Mouse (Mus musculus) MEL (cell line): Measurements from ENCODE around the gene Cenpu. TPM values are rescaled to one million over a fixed set of nuclear protein-coding genes. Genes with fewer than 3 reads are reported as not detected.
"Not testable (repeated sequence)": the region's sequence is repeated elsewhere in the genome, so short reads cannot be mapped to it uniquely, and the experiment has no call there.

ENCODE experiments used
- DNase-seq: peaks from one replicate; pipeline ENCODE4 v3.0.0; 2011; ENCODE audit warnings: low read depth, low spot score
- H3K27ac ChIP-seq: 2 replicates; pipeline ENCODE4 v1.5.1; 2012; ENCODE audit warnings: low read depth, mild to moderate bottlenecking, control low read depth, low read length, moderate library complexity; ENCODE audit not compliant: control insufficient read depth
- H3K27me3 ChIP-seq, 2 experiments: fragments of 150-350 bp in 1 of 2; sonication (generic) in 1 of 2; 2 replicates each; pipeline ENCODE4 v1.6.1; 2012; ENCODE audit warnings: low read length in 2 of 2, mild to moderate bottlenecking in 2 of 2, improper control_type of control experiment in 1 of 2, moderate library complexity in 1 of 2; ENCODE audit not compliant: insufficient read depth in 2 of 2, control insufficient read depth in 1 of 2
- H3K36me3 ChIP-seq, 2 experiments: 2 replicates each; pipeline ENCODE4 v1.6.1; 2012 to 2014; ENCODE audit warnings: low read length in 2 of 2, improper control_type of control experiment in 1 of 2, inconsistent platforms in 1 of 2, mild to moderate bottlenecking in 1 of 2; ENCODE audit not compliant: insufficient read depth in 2 of 2, control insufficient read depth in 1 of 2
- H3K4me1 ChIP-seq, 2 experiments: fragments of 150-350 bp in 1 of 2; sonication (generic) in 1 of 2; 2 replicates each; pipeline ENCODE4 v1.6.1; 2012; ENCODE audit warnings: low read length in 2 of 2, improper control_type of control experiment in 1 of 2, mild to moderate bottlenecking in 1 of 2; ENCODE audit not compliant: insufficient read depth in 2 of 2, control insufficient read depth in 1 of 2
- H3K4me3 ChIP-seq, 2 experiments: fragments of 150-350 bp in 1 of 2; sonication (generic) in 1 of 2; 2 replicates each; pipeline ENCODE4 v1.5.1; 2012; ENCODE audit warnings: low read depth in 2 of 2, low read length in 2 of 2, mild to moderate bottlenecking in 2 of 2, moderate library complexity in 2 of 2, control low read depth in 1 of 2, improper control_type of control experiment in 1 of 2; ENCODE audit not compliant: control insufficient read depth in 1 of 2, insufficient read depth in 1 of 2
- H3K79me2 ChIP-seq: 2 replicates; pipeline ENCODE4 v1.6.1; 2012; ENCODE audit warnings: mild to moderate bottlenecking, low read length, moderate library complexity; ENCODE audit not compliant: control insufficient read depth, poor library complexity, insufficient read depth
- H3K9ac ChIP-seq: 2 replicates; pipeline ENCODE4 v1.6.1; 2012; ENCODE audit warnings: low read depth, mild to moderate bottlenecking, control low read depth, low read length, moderate library complexity; ENCODE audit not compliant: control insufficient read depth, poor library complexity, severe bottlenecking
- H3K9me3 ChIP-seq: fragments of 150-350 bp; sonication (generic); replicated peaks from 2 replicates; pipeline ENCODE4 v1.6.1; 2012; ENCODE audit warnings: mild to moderate bottlenecking, low read length, improper control_type of control experiment, moderate library complexity; ENCODE audit not compliant: insufficient read depth
- CHD1 ChIP-seq: IDR thresholded peaks from 2 replicates; pipeline ENCODE4 v1.6.1; 2012; ENCODE audit warnings: low read depth, mild to moderate bottlenecking, inconsistent platforms, low read length, improper control_type of control experiment
- CHD2 ChIP-seq: IDR thresholded peaks from 2 replicates; pipeline ENCODE4 v1.6.1; 2011; ENCODE audit warnings: low read length, improper control_type of control experiment
- CTCF ChIP-seq, 3 experiments: IDR thresholded peaks in 2 of 3; conservative IDR thresholded peaks in 1 of 3; 2 replicates each; pipeline ENCODE4 v1.5.1; 2011 to 2012; ENCODE audit warnings: low read length in 3 of 3, low read depth in 2 of 3, mild to moderate bottlenecking in 2 of 3, improper control_type of control experiment in 1 of 3, inconsistent platforms in 1 of 3, mixed read lengths in 1 of 3, moderate library complexity in 1 of 3; ENCODE audit not compliant: control insufficient read depth in 1 of 3, insufficient read depth in 1 of 3, poor library complexity in 1 of 3, severe bottlenecking in 1 of 3
- E2F4 ChIP-seq: IDR thresholded peaks from 2 replicates; pipeline ENCODE4 v1.6.1; 2011; ENCODE audit warnings: low read depth, low read length, improper control_type of control experiment, borderline replicate concordance
- EP300 ChIP-seq, 2 experiments: IDR thresholded peaks; 2 replicates each; pipeline ENCODE4 v1.6.1; 2011; ENCODE audit warnings: improper control_type of control experiment in 2 of 2, low read length in 2 of 2, low read depth in 1 of 2, mild to moderate bottlenecking in 1 of 2
- MAX ChIP-seq: IDR thresholded peaks from 2 replicates; pipeline ENCODE4 v1.6.1; 2011; ENCODE audit warnings: low read length, improper control_type of control experiment
- MEF2A ChIP-seq: IDR thresholded peaks from 2 replicates; pipeline ENCODE4 v1.6.1; 2014; ENCODE audit warnings: low read depth, mild to moderate bottlenecking, inconsistent platforms, low read length, improper control_type of control experiment; ENCODE audit not compliant: poor library complexity, insufficient replicate concordance, severe bottlenecking; ENCODE audit errors: extremely low read depth
- MXI1 ChIP-seq: IDR thresholded peaks from 2 replicates; pipeline ENCODE4 v1.6.1; 2011; ENCODE audit warnings: mild to moderate bottlenecking, low read depth, low read length, improper control_type of control experiment
- MYB ChIP-seq: IDR thresholded peaks from 2 replicates; pipeline ENCODE4 v1.6.1; 2011; ENCODE audit warnings: mild to moderate bottlenecking, low read depth, low read length, improper control_type of control experiment
- MYC ChIP-seq: IDR thresholded peaks from 2 replicates; pipeline ENCODE4 v1.6.1; 2011; ENCODE audit warnings: low read depth, mild to moderate bottlenecking, low read length, improper control_type of control experiment, moderate library complexity
- NELFE ChIP-seq: IDR thresholded peaks from 2 replicates; pipeline ENCODE4 v1.6.1; 2011; ENCODE audit warnings: low read depth, low read length, improper control_type of control experiment
- NRF1 ChIP-seq: IDR thresholded peaks from 2 replicates; pipeline ENCODE4 v1.6.1; 2014; ENCODE audit warnings: low read depth, mild to moderate bottlenecking, inconsistent platforms, low read length, improper control_type of control experiment, moderate library complexity; ENCODE audit not compliant: poor library complexity, insufficient read depth, severe bottlenecking
- POLR2A ChIP-seq, 2 experiments: IDR thresholded peaks; 2 replicates each; pipeline ENCODE4 v1.6.1; 2011 to 2012; ENCODE audit warnings: low read length in 2 of 2, mild to moderate bottlenecking in 2 of 2, control low read depth in 1 of 2, improper control_type of control experiment in 1 of 2, low read depth in 1 of 2, moderate library complexity in 1 of 2; ENCODE audit not compliant: control insufficient read depth in 1 of 2, insufficient read depth in 1 of 2, poor library complexity in 1 of 2
- RAD21 ChIP-seq: IDR thresholded peaks from 2 replicates; pipeline ENCODE4 v1.6.1; 2011; ENCODE audit warnings: mild to moderate bottlenecking, low read depth, low read length, improper control_type of control experiment
- TCF12 ChIP-seq: IDR thresholded peaks from 2 replicates; pipeline ENCODE4 v1.6.1; 2014; ENCODE audit warnings: low read depth, mild to moderate bottlenecking, inconsistent platforms, low read length, improper control_type of control experiment, moderate library complexity
- UBTF ChIP-seq: IDR thresholded peaks from 2 replicates; pipeline ENCODE4 v1.6.1; 2012; ENCODE audit warnings: low read depth, mild to moderate bottlenecking, inconsistent platforms, low read length, improper control_type of control experiment, moderate library complexity, borderline replicate concordance; ENCODE audit not compliant: insufficient read depth
- ZC3H11A ChIP-seq: IDR thresholded peaks from 2 replicates; pipeline ENCODE4 v1.6.1; 2012; ENCODE audit warnings: low read depth, mild to moderate bottlenecking, inconsistent platforms, low read length, improper control_type of control experiment
- ZNF384 ChIP-seq: IDR thresholded peaks from 2 replicates; pipeline ENCODE4 v1.6.1; 2012; ENCODE audit warnings: low read depth, mild to moderate bottlenecking, inconsistent platforms, low read length, improper control_type of control experiment
- polyA plus RNA-seq, 2 experiments: library from polyadenylated mRNA; stranded (reverse) in 1 of 2; unstranded in 1 of 2; fragments of >175 nt in 1 of 2; fragments of >200 nt in 1 of 2; gene quantifications; 2 replicates each; pipeline versions ENCODE4 v1.2.1 to v1.2.4; 2012; ENCODE audit warnings: low replicate concordance in 2 of 2, low read depth in 1 of 2; ENCODE audit not compliant: insufficient read length in 2 of 2, insufficient read depth in 1 of 2, missing spikeins in 1 of 2
- total RNA-seq: library from RNA; depleted of rRNA; stranded (reverse); fragments of 300-350 nt; gene quantifications from 2 replicates; pipeline ENCODE4 v1.2.3, GENCODE M21; 2012

Cenpu gene
- total and polyA plus RNA-seq, 3 experiments, result 30.7 to 446 (median 42.5) TPM

DNA sequence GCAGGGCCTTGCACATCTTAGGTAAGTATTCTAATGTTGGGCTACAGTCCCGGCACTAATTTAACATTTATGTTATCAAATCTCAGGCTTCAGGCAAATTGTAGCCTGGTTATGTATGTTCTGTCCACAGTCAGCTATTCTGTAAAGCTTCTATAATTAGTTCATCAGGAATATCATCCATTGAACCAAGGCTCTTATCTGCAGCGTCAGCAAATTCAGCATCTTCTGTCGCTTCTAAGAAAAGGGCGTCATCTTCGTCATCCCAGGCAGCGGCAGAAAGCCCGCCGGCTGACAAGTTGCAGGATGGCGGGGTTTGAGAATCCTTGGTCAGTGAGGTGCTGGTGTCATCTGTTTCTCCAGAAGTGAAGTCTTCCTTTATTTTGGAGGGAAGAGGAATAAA, 27.0 kb downstream of the Cenpu start:
- Histone ChIP-seq H3K4me3 (no peak overlapping the region), H3K4me1 (no peaks in the 10 kb centered on the region)
- DNase-seq, result no peak

DNA sequence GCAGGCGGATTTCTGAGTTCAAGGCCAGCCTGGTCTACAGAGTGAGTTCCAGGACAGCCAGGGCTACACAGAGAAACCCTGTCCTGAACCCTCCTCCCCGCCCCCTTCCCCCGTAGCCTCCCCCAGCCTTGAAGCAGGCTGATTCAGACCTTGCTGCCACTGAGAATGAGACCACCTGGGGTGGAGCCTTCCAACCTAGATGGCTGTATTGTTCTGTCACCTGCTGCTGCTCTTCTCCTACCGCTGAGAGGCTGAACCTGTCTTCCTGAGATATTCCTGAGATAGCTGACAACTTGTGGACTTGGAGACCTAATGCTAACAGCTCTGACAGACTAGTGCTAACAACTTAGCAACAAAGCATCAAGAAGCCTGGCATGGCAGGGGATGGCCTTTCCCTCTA, 32.5 kb downstream of the Cenpu start:
- Histone ChIP-seq H3K36me3 (peaks cover 5 to 34% of the 10 kb centered on the region in 2 experiments), H3K4me1 (peaks cover 11 to 28% of the 10 kb centered on the region in 2 experiments)
- not testable (repeated sequence) for H3K79me2 ChIP-seq, DNase-seq, H3K27ac ChIP-seq, H3K4me3 ChIP-seq, H3K9me3 ChIP-seq, H3K27me3 ChIP-seq, H3K9ac ChIP-seq

More for the DNA sequence above, 27.0 kb downstream of the Cenpu start:
- Histone ChIP-seq H3K9ac (no peak overlapping the region), H3K79me2 (no peaks in the 10 kb centered on the region), H3K36me3 (peaks cover 2 to 26% of the 10 kb centered on the region in 2 experiments; a peak in 3 of 4 replicates), H3K27me3 (no peaks in the 10 kb centered on the region), H3K9me3 (no peaks in the 10 kb centered on the region), H3K27ac (no peak overlapping the region)
- no peak for TF ChIP-seq MAX
- TF ChIP-seq ZC3H11A, result no peak
- TF ChIP-seq TCF12, result no peak
- no peak for TF ChIP-seq ZNF384
- no peak for TF ChIP-seq MYC
- no peak for TF ChIP-seq NRF1
- no peak for TF ChIP-seq CHD1
- TF ChIP-seq CHD2, result no peak
- no peak for TF ChIP-seq POLR2A (IDR thresholded peaks at IDR 0.05; ENCODE audit: control insufficient read depth in 1 of 2, insufficient read depth in 1 of 2, low read depth in 1 of 2, low read length in 2 of 2, poor library complexity in 1 of 2)

- peak overlapping the region; percentile 13; the same call in 1 of the 2 replicates for H3K27ac ChIP-seq
- H3K4me1 ChIP-seq, result peaks cover 12 to 34% of the 10 kb centered on the region in 2 experiments
- peaks cover 3 to 44% of the 10 kb centered on the region in 2 experiments for H3K36me3 ChIP-seq
Measured at GRCm38 (mm10) chr8:46585576-46585975, 33.7 kb downstream of the Cenpu start.

More at GRCm38 (mm10) chr8:46585576-46585975, 33.7 kb downstream of the Cenpu start:
- Histone ChIP-seq H3K27me3 (no peaks in the 10 kb centered on the region), H3K9ac (0 out of 2 replicates have a peak overlapping the region, but pooled peaks have one; percentile 0), H3K4me3 (no peak overlapping the region), H3K79me2 (no peaks in the 10 kb centered on the region), H3K9me3 (no peaks in the 10 kb centered on the region)
- TF ChIP-seq TCF12 (no peak), NELFE (no peak), UBTF (no peak), E2F4 (no peak), EP300 (IDR thresholded peaks at IDR 0.05; ENCODE audit: low read depth in 1 of 2, low read length in 2 of 2) (no peak), RAD21 (no peak), MYB (no peak), MXI1 (no peak), CTCF (IDR thresholded peaks at IDR 0.05 in 2 of 3, conservative IDR thresholded peaks at IDR 0.05 in 1 of 3; ENCODE audit: control insufficient read depth in 1 of 3, insufficient read depth in 1 of 3, low read depth in 2 of 3, low read length in 3 of 3, poor library complexity in 1 of 3, severe bottlenecking in 1 of 3) (no peak), MEF2A (no peak)
- DNase-seq, result peak; percentile 64
